Comparison of ENCODE assay signal across 11 mouse cellular contexts in the genomic region with DNA sequence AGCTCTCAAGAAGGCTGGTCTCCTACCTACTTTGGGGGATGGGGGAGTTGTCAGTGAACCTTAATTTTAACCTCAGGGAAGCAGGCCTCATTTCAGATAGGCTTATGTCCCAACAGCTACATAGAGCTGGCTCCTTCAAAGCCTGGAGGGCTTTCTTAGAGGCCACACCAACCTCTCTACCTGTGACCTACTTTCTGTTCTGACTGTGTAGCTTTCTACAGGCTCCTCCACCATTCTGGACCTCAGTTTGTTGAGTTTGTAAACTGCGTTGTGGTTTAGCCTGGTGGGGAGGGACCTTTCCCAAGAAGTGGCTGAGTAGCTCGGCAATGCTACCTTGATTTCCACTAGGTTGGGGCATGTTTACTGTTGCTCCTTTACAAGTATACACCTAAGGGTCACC. TPM values are rescaled to one million over a fixed set of nuclear protein-coding genes. Genes with fewer than 3 reads are reported as not detected.
DNase-seq lines count a peak whose midpoint lies in the region; ATAC-seq and TF ChIP-seq lines count a peak whose summit lies in the region.
"Had no signal": no experiment of that assay in that cellular context is flagged by ENCODE, and none has a peak within 500 bp of the region (broad histone marks: within the 10 kb centered on the region; RNA-seq: fewer than 3 reads in every experiment).

No protein-coding gene starts in this region.

- no peaks in the 10 kb centered on the region for H3K9me3 ChIP-seq in midbrain, embryonic 13.5 days
- no peaks in the 10 kb centered on the region for H3K9me3 ChIP-seq in midbrain, embryonic 15.5 days
- H3K9me3 ChIP-seq in stomach, embryonic 16.5 days (replicated peaks; ENCODE audit: control insufficient read depth, low read length): no peaks in the 10 kb centered on the region

- intact Hi-C loops in heart, adult 2 months (cut with DNase I): loop anchor here (5.0 kb wide), 1 partner anchor 35 kb away; the partner anchor contains the start of genes Mcat and Tspo
- intact Hi-C loops in heart, postnatal 10 days (cut with DNase I): loop anchor here (5.0 kb wide), 1 partner anchor 35 kb away; the partner anchor contains the start of genes Mcat and Tspo
- intact Hi-C loops in left cerebral cortex, adult 2 months (cut with DNase I): no loop called here

- peaks cover 2% of the 10 kb centered on the region; the same call in 1 of the 2 replicates for H3K79me2 ChIP-seq in heart, adult 2 months (replicated peaks; ENCODE audit: control insufficient read depth, insufficient read depth, low read length)

- 63% methylated on average over 2 of the region's 2 CpGs for WGBS in heart, adult 2 months
- 61% methylated on average over 2 of the region's 2 CpGs for WGBS in kidney, adult 2 months
- WGBS in midbrain, embryonic 13.5 days: 67% methylated on average over 2 of the region's 2 CpGs
- WGBS in midbrain, embryonic 15.5 days: 80% methylated on average over 2 of the region's 2 CpGs
- 72% methylated on average over 2 of the region's 2 CpGs for WGBS in stomach, embryonic 16.5 days

- no peaks in the 10 kb centered on the region for H3K27me3 ChIP-seq in heart, adult 2 months (ENCODE audit: control insufficient read depth, insufficient read depth, low read length)
- no peaks in the 10 kb centered on the region for H3K27me3 ChIP-seq in kidney, adult 2 months (replicated peaks; ENCODE audit: control insufficient read depth, insufficient read depth, low read length)
- peaks cover 52% of the 10 kb centered on the region for H3K27me3 ChIP-seq in midbrain, embryonic 13.5 days
- H3K27me3 ChIP-seq in midbrain, embryonic 15.5 days (replicated peaks): peaks cover 36% of the 10 kb centered on the region
- peaks cover 27% of the 10 kb centered on the region for H3K27me3 ChIP-seq in stomach, embryonic 16.5 days (ENCODE audit: control insufficient read depth, insufficient read depth, low read length)

- DNase-seq in heart, adult 2 months: no peak
- no peak for DNase-seq in heart, postnatal 10 days
- no peak for DNase-seq in kidney, adult 2 months
- no peak for DNase-seq in kidney, adult 8-10 months
- DNase-seq in left cerebral cortex, adult 2 months (ENCODE audit: extremely low spot score in 1 of 2, low spot score in 2 of 2): no peak
- DNase-seq: retina, postnatal 1 day; thymus, postnatal 36 days had no signal

- H3K4me1 ChIP-seq in heart, adult 2 months (ENCODE audit: control insufficient read depth, insufficient read depth, low read length): peaks cover 16% of the 10 kb centered on the region
- peaks cover 20% of the 10 kb centered on the region for H3K4me1 ChIP-seq in kidney, adult 2 months (ENCODE audit: control insufficient read depth, insufficient read depth, low read length)
- peaks cover 29% of the 10 kb centered on the region for H3K4me1 ChIP-seq in midbrain, embryonic 13.5 days (replicated peaks)
- peaks cover 22% of the 10 kb centered on the region for H3K4me1 ChIP-seq in midbrain, embryonic 15.5 days
- peaks cover 20% of the 10 kb centered on the region for H3K4me1 ChIP-seq in stomach, embryonic 16.5 days (ENCODE audit: control insufficient read depth, insufficient read depth, low read length)

- ATAC-seq in midbrain, embryonic 13.5 days: no peak
- no peak for ATAC-seq in midbrain, embryonic 15.5 days (replicated peaks)
- no peak for ATAC-seq in stomach, embryonic 16.5 days (ENCODE audit: insufficient read depth, low FRiP score)

- no peak for TF ChIP-seq POLR2A in heart, adult 2 months (IDR thresholded peaks at IDR 0.05; ENCODE audit: insufficient read depth, low read depth, low read length)
- no peak for TF ChIP-seq POLR2A in kidney, adult 2 months (IDR thresholded peaks at IDR 0.05; ENCODE audit: low read depth, low read length)

- H3K9ac ChIP-seq in heart, adult 2 months (ENCODE audit: low read depth, low read length): peak overlapping the region; percentile 66
- no peak overlapping the region for H3K9ac ChIP-seq in midbrain, embryonic 13.5 days (replicated peaks)
- H3K9ac ChIP-seq in midbrain, embryonic 15.5 days: no peak overlapping the region
- peak overlapping the region; percentile 73; the same call in 1 of the 2 replicates for H3K9ac ChIP-seq in stomach, embryonic 16.5 days (ENCODE audit: low read length)

- peak overlapping the region; percentile 91; the same call in 1 of the 2 replicates for H3K27ac ChIP-seq in heart, adult 2 months
- H3K27ac ChIP-seq in kidney, adult 2 months (ENCODE audit: insufficient read depth, low read depth, low read length): peak overlapping the region; percentile 33; the same call in 1 of the 2 replicates
- H3K27ac ChIP-seq in midbrain, embryonic 13.5 days: no peak overlapping the region
- H3K27ac ChIP-seq in midbrain, embryonic 15.5 days: no peak overlapping the region
- H3K27ac ChIP-seq in stomach, embryonic 16.5 days (ENCODE audit: low read length): no peak overlapping the region
- H3K27ac ChIP-seq in left cerebral cortex, adult 2 months: no peak overlapping the region

- no peak for TF ChIP-seq CTCF in heart, adult 2 months (IDR thresholded peaks at IDR 0.05)
- TF ChIP-seq CTCF in kidney, adult 2 months (conservative IDR thresholded peaks at IDR 0.05; ENCODE audit: insufficient read depth, insufficient read length, low read depth, low read length): no peak
- TF ChIP-seq CTCF in left cerebral cortex, adult 2 months (IDR thresholded peaks at IDR 0.05): no peak

- peaks cover 4% of the 10 kb centered on the region; the same call in 1 of the 2 replicates for H3K36me3 ChIP-seq in heart, adult 2 months (ENCODE audit: control insufficient read depth, insufficient read depth, low read length)
- H3K36me3 ChIP-seq in kidney, adult 2 months (ENCODE audit: control insufficient read depth, insufficient read depth, low read length): no peaks in the 10 kb centered on the region
- no peaks in the 10 kb centered on the region for H3K36me3 ChIP-seq in midbrain, embryonic 13.5 days
- H3K36me3 ChIP-seq in midbrain, embryonic 15.5 days (replicated peaks): no peaks in the 10 kb centered on the region
- no peaks in the 10 kb centered on the region for H3K36me3 ChIP-seq in stomach, embryonic 16.5 days (ENCODE audit: control insufficient read depth, insufficient read depth, low read length)

- peak overlapping the region; percentile 86; the same call in 1 of the 2 replicates for H3K4me2 ChIP-seq in midbrain, embryonic 13.5 days (replicated peaks)
- no peak overlapping the region for H3K4me2 ChIP-seq in midbrain, embryonic 15.5 days
- H3K4me2 ChIP-seq in stomach, embryonic 16.5 days (ENCODE audit: low read depth, low read length): peak overlapping the region; percentile 93

- no peak for TF ChIP-seq EP300 in heart, adult 2 months (IDR thresholded peaks at IDR 0.05; ENCODE audit: insufficient read depth, low read depth, low read length)

- H3K4me3 ChIP-seq in heart, adult 2 months: peak overlapping the region; percentile 66
- H3K4me3 ChIP-seq in kidney, adult 2 months (ENCODE audit: insufficient read depth, low read depth, low read length): peak overlapping the region; percentile 83
- no peak overlapping the region for H3K4me3 ChIP-seq in midbrain, embryonic 13.5 days (replicated peaks)
- no peak overlapping the region for H3K4me3 ChIP-seq in midbrain, embryonic 15.5 days
- peak overlapping the region; percentile 61 for H3K4me3 ChIP-seq in stomach, embryonic 16.5 days (replicated peaks; ENCODE audit: low read length)
- no peak overlapping the region for H3K4me3 ChIP-seq in left cerebral cortex, adult 2 months

RNA-seq across cellular contexts. Expression of gene Bik, which starts 1.1 kb away (rescaled TPM):
- 10 to 100 TPM in 1 of 2 experiments, 1 to 10 TPM in 1; 8.3 to 10.9 TPM for total RNA-seq in heart, adult 2 months (2021)
- polyA plus RNA-seq in heart, adult 2 months (2012; rRNA removed): 11.7 and 21.8 TPM in 2 replicates
- total RNA-seq in heart, postnatal 10 days (2021): 10 to 100 TPM; 19.4 to 19.7 TPM
- 18.9 and 20.8 TPM in 2 replicates for polyA plus RNA-seq in kidney, adult 2 months (2012; rRNA removed)
- 0.80 and 1.2 TPM in 2 replicates for polyA plus RNA-seq in midbrain, embryonic 13.5 days (2015; fragmentation: Nextera tagmentation; extraction: Ambion mirVana)
- polyA plus RNA-seq in midbrain, embryonic 15.5 days (2015; fragmentation: Nextera tagmentation; extraction: Ambion mirVana): 0.30 and 0.56 TPM in 2 replicates
- 6.8 and 7.0 TPM in 2 replicates for polyA plus RNA-seq in stomach, embryonic 16.5 days (2015; fragmentation: Nextera tagmentation; extraction: Ambion mirVana)
- total RNA-seq in left cerebral cortex, adult 2 months (2021): under 1 TPM in 1 of 2 experiments, not detected in 1; 0.70 TPM
- total RNA-seq: common myeloid progenitor, adult 5-6 weeks had no signal

RNA-seq across cellular contexts. Expression of gene Ttll1, which starts 17.1 kb away (rescaled TPM):
- total RNA-seq in heart, adult 2 months (2021): 10 to 100 TPM; 52.1 to 62.9 TPM
- 37.6 and 41.3 TPM in 2 replicates for polyA plus RNA-seq in heart, adult 2 months (2012; rRNA removed)
- total RNA-seq in heart, postnatal 10 days (2021): 10 to 100 TPM; 36.9 to 37.0 TPM
- polyA plus RNA-seq in kidney, adult 2 months (2012; rRNA removed): 10.3 and 11.1 TPM in 2 replicates
- polyA plus RNA-seq in midbrain, embryonic 13.5 days (2015; fragmentation: Nextera tagmentation; extraction: Ambion mirVana): 100 and 105 TPM in 2 replicates
- polyA plus RNA-seq in midbrain, embryonic 15.5 days (2015; fragmentation: Nextera tagmentation; extraction: Ambion mirVana): 123 and 125 TPM in 2 replicates
- 20.9 and 21.0 TPM in 2 replicates for polyA plus RNA-seq in stomach, embryonic 16.5 days (2015; fragmentation: Nextera tagmentation; extraction: Ambion mirVana)
- 10 to 100 TPM; 45.5 to 54.9 TPM for total RNA-seq in left cerebral cortex, adult 2 months (2021)

RNA-seq across cellular contexts. Expression of gene Tspo, which starts 35.6 kb away (rescaled TPM):
- total RNA-seq in heart, adult 2 months (2021): 10 to 100 TPM; 61.2 to 61.8 TPM
- polyA plus RNA-seq in heart, adult 2 months (2012; rRNA removed): 101 and 154 TPM in 2 replicates
- total RNA-seq in heart, postnatal 10 days (2021): 10 to 100 TPM; 81.5 to 89.5 TPM
- polyA plus RNA-seq in kidney, adult 2 months (2012; rRNA removed): 402 and 410 TPM in 2 replicates
- 9.6 and 9.9 TPM in 2 replicates for polyA plus RNA-seq in midbrain, embryonic 13.5 days (2015; fragmentation: Nextera tagmentation; extraction: Ambion mirVana)
- 8.1 and 12.0 TPM in 2 replicates for polyA plus RNA-seq in midbrain, embryonic 15.5 days (2015; fragmentation: Nextera tagmentation; extraction: Ambion mirVana)
- polyA plus RNA-seq in stomach, embryonic 16.5 days (2015; fragmentation: Nextera tagmentation; extraction: Ambion mirVana): 116 and 132 TPM in 2 replicates
- total RNA-seq in left cerebral cortex, adult 2 months (2021): 1 to 10 TPM; 5.6 to 7.9 TPM

RNA-seq across cellular contexts. Expression of gene Mcat, which starts 35.8 kb away (rescaled TPM):
- total RNA-seq in heart, adult 2 months (2021): 10 to 100 TPM; 38.7 to 40.8 TPM
- 32.2 and 41.4 TPM in 2 replicates for polyA plus RNA-seq in heart, adult 2 months (2012; rRNA removed)
- total RNA-seq in heart, postnatal 10 days (2021): 10 to 100 TPM; 31.9 to 34.1 TPM
- 31.8 and 34.3 TPM in 2 replicates for polyA plus RNA-seq in kidney, adult 2 months (2012; rRNA removed)
- 31.8 and 35.9 TPM in 2 replicates for polyA plus RNA-seq in midbrain, embryonic 13.5 days (2015; fragmentation: Nextera tagmentation; extraction: Ambion mirVana)
- 32.0 and 33.5 TPM in 2 replicates for polyA plus RNA-seq in midbrain, embryonic 15.5 days (2015; fragmentation: Nextera tagmentation; extraction: Ambion mirVana)
- polyA plus RNA-seq in stomach, embryonic 16.5 days (2015; fragmentation: Nextera tagmentation; extraction: Ambion mirVana): 24.3 and 24.4 TPM in 2 replicates
- 10 to 100 TPM; 19.0 to 26.9 TPM for total RNA-seq in left cerebral cortex, adult 2 months (2021)

Comparison
In these comparisons a context has a peak if more than half of its experiments do, and no peak if none do; other contexts are left out.
1. H3K27ac ChIP-seq: peak in heart, adult 2 months (single experiment) and kidney, adult 2 months (single experiment); none in midbrain, embryonic 13.5 days (single experiment), midbrain, embryonic 15.5 days (single experiment), stomach, embryonic 16.5 days (single experiment) and left cerebral cortex, adult 2 months (single experiment).
2. H3K4me3 ChIP-seq: peak in heart, adult 2 months (single experiment), kidney, adult 2 months (single experiment) and stomach, embryonic 16.5 days (single experiment); none in midbrain, embryonic 13.5 days (single experiment), midbrain, embryonic 15.5 days (single experiment) and left cerebral cortex, adult 2 months (single experiment).
3. H3K9ac ChIP-seq: peak in heart, adult 2 months (single experiment) and stomach, embryonic 16.5 days (single experiment); none in midbrain, embryonic 13.5 days (single experiment) and midbrain, embryonic 15.5 days (single experiment).